Mouse (Mus musculus) frontal cortex, adult 2 months (tissue): Measurements from ENCODE around the gene Tmprss13. TPM values are rescaled to one million over a fixed set of nuclear protein-coding genes. Genes with fewer than 3 reads are reported as not detected.

Source experiments
- DNase-seq, 2 experiments: peaks; one replicate each; pipeline ENCODE4 v3.0.0; 2022; ENCODE audit warnings: low spot score in 1 of 2; ENCODE audit errors: extremely low spot score in 1 of 2
- polyA plus RNA-seq: library from polyadenylated mRNA; depleted of rRNA; stranded (reverse); fragments of >200 nt; gene quantifications from 2 replicates; pipeline ENCODE4 v1.2.3, GENCODE M21; 2012

Tmprss13 gene
- polyA plus RNA-seq, 1 experiment = not detected

DNA sequence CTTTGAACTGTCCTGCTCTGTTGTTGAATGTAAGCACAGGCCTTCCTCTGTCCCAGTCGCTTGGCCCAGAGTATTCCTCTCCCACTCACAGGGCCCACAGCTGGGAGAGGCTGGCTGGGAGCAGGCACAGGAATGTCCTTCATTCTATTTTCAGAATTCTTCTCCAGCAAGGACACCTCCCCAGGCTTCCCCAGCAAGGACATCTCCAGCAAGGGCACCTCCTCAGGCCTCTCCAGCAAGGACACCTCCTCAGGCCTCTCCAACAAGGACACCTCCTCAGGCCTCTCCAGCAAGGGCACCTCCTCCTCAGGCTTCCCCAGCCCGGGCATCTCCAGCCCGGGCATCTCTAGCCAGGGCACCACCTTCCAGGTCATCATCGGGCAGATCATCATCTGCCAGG, 9.4 kb downstream of the Tmprss13 start:
- no peak for DNase-seq

- DNase-seq = no peak
Observed at GRCm38 (mm10) chr9:45329577-45329976, 10.7 kb downstream of the Tmprss13 start.

- no peak for DNase-seq
Observed at GRCm38 (mm10) chr9:45337406-45337805, 18.5 kb downstream of the Tmprss13 start.

GRCm38 (mm10) chr9:45343066-45343465, 24.2 kb downstream of the Tmprss13 start:
- no peak for DNase-seq

GRCm38 (mm10) chr9:45345516-45345915, 26.6 kb downstream of the Tmprss13 start:
- DNase-seq = peak in 1 of 2 experiments; percentile 52

- no peak for DNase-seq
Observed at GRCm38 (mm10) chr9:45346276-45346675, 27.4 kb downstream of the Tmprss13 start.

GRCm38 (mm10) chr9:45348560-45348959, 29.7 kb downstream of the Tmprss13 start:
- DNase-seq = no peak

DNA sequence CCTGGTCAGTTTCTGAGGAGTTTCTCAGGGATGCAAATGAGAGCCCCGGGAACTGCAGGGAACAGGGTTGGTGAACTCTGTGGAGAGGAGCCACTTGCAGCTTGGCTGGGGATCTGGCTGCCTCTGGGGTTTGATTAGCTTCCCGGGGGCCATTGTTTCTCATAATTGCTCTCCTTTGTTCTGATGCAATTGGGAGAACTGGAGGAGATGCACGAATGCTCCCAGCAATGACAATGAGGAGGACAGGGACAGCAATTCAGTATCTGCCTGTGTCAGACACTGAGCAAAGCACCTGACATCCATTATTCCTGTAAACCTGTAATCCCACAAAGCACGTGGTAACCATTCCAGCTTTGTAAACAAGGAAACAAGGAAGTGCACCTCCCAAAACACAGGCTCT, 30.3 kb downstream of the Tmprss13 start:
- DNase-seq = no peak

- no peak for DNase-seq
Observed at GRCm38 (mm10) chr9:45349851-45350250, 31.0 kb downstream of the Tmprss13 start.

GRCm38 (mm10) chr9:45355192-45355591, 36.3 kb downstream of the Tmprss13 start:
- no peak for DNase-seq

DNA sequence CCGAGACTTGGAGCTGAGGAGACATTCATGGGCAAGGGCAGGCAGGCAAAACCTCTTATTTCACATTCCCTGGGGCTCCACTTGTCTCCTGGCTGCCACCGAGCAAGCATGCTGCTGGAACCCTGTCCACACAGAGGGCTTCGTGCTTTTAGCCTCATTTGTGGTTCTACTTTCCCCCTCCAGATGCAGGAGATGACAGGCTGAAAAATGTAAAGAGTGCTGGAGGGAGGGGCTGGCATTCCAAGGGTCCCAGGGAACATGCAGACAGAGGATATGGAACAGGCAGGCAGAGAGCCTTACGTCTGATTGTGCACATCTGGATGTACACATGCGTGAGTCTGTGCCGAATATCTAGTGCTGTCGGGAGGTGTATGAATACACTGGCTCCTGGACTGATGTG, 39.5 kb downstream of the Tmprss13 start:
- no peak for DNase-seq

DNA sequence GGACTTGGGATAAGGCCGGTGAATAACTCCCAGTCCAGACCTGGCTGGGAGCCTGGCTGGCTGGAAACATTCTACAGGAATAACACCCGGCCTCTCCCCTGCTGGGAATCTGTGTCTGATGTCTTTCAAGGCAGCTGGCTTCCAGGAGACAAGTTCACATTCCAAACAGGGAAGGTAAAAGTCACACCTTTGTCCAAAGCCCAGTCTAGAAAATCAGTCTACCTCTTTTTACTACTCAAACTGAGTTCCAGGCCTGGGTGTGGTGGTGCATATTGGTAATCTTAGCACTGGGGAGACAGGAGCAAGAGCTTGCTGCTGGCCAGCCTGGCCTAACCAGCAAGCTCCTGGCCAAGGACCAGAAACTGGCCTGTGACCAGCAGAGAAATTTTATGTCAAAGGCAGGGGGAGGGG, 43.2 kb downstream of the Tmprss13 start:
- no peak for DNase-seq

GRCm38 (mm10) chr9:45363639-45364214, 44.8 kb downstream of the Tmprss13 start:
- no peak for DNase-seq

DNA sequence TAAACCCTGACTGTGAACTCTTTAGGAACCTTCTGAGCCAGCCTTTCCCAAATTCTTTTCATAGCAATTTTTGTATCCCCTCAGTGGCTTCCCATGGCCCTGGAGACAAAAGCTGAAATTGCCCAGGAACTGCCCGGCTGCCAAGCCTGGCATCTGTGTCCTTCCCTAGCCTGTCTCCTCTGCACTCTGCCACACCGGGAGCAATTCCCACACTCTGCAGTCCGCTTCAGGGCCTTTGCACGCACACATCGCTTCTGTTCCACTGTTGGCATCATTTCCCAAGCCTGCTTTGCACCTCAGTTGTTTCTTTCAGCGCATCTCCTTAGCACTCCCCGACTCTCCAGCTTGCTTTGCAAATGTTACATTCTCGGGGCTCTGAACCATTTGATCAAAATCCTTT, 48.8 kb downstream of the Tmprss13 start:
- no peak for DNase-seq

GRCm38 (mm10) chr9:45368341-45368901, 49.5 kb downstream of the Tmprss13 start:
- no peak for DNase-seq

GRCm38 (mm10) chr9:45370117-45370561, 51.2 kb downstream of the Tmprss13 start, which contains the start of gene Fxyd6:
TSS of gene Fxyd6 (plus strand) at chr9:45370185.
- DNase-seq = peak in 1 of 2 experiments; percentile 56

DNA sequence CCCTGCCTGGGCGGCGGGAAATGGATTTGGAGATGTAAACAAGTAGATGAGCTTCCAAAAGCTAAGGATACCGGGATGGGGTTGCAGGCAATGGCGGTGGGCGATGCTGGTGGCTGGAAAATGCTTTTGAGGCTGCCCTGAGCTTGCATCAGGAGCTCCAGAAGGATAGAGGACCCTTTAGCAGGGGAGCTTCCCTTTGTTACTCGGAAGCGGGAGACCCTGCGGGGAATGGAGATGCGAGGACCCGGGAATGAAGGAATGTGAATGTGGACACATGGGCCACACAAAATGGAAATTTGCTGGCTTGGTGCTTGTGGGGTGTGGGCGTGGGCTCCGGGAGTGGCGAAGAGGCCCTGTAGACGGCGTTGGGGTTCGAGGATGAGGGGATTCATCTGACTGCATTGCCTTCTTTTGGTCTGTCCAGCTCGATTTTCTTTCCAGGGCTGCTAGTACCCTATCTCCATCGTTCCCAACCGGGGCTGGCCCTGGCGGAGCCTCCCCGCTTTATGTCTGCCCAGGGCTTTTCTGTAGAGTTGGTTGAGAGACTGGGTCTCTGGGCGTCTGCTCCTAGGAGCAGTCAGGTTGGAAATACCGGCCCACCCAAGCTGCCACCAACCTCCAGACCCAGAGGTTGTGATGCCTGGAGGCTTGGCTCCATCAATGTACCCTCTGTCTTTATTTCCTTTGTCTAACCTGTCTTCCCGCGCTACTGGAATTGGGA, 51.9 kb downstream of the Tmprss13 start:
- no peak for DNase-seq

DNA sequence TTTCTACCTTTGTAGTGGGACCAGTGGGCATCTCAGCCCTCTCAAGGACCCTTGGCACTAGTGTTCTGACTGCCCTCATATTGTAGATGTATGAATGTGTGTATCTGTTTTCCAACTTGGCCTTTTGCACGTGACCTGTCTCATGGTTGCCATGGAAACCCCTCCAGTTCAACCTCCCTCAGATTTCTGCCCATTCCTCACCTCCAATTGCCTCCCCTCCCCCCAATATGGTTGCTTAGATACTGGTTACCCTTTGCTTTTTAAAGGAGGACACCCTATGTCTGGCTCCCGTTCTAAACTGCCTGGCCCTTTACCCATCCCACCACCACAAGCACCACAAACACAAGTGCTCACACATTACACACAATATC, 52.4 kb downstream of the Tmprss13 start:
- DNase-seq = peak in 1 of 2 experiments; percentile 45

DNA sequence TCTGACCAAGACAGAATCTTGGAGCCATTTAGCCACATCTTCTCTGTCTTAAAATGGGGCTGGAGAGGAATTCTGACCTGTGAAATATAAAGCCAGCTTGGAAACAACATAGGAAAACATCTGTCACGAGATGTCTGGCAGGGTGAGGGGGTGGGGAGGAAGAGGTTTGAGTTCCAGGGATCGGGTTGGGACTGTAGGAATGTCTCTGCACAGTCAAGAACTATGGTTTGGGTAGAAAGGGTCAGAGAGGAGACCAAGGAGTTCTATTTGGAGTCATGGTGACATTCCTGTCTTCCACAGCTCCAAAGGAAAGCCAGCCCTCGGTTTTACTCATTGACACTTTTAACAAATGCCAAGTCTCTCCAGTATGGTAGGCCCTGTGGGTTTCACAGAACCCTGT, 55.0 kb downstream of the Tmprss13 start:
- DNase-seq = no peak

GRCm38 (mm10) chr9:45374988-45375502, 56.1 kb downstream of the Tmprss13 start:
- no peak for DNase-seq

DNA sequence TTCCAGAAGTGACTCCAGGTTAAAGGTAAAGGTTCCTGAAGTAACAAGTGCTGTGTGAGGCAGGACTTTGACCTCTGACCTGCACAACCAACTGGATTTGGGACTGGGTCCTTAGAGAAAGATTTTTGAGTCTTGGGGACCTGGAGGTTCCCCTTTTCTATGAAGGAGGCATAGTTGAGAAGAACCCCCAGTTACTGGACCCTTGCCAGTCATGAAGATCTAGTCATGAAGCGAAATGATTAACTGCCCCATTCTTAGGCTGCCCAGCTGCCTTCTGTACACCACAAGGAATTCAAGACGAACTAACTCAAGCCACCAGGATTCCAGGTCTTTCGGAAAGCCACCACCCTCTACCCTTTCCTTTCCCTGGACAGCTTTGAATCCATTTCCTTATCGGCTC, 57.5 kb downstream of the Tmprss13 start:
- no peak for DNase-seq

GRCm38 (mm10) chr9:45376883-45377282, 58.0 kb downstream of the Tmprss13 start:
- no peak for DNase-seq
